Mouse (Mus musculus) ES-E14 (cell line): ENCODE measurements around the gene Prss33.

Source experiments
- CHD2 ChIP-seq: IDR thresholded peaks from 2 replicates; pipeline ENCODE4 v1.6.1; 2014; ENCODE audit warnings: mild to moderate bottlenecking, low read depth, low read length, inconsistent platforms
- ZC3H11A ChIP-seq: IDR thresholded peaks from 2 replicates; pipeline ENCODE4 v1.6.1; 2012; ENCODE audit warnings: low read depth, mild to moderate bottlenecking, inconsistent platforms, low read length, borderline replicate concordance

GRCm38 (mm10) chr17:23825591-23825990, 10.3 kb downstream of the Prss33 start:
- TF ChIP-seq ZC3H11A: no peak
- TF ChIP-seq CHD2: no peak
